Mouse (Mus musculus): ENCODE results near the gene Hist1h2ao.

DNA sequence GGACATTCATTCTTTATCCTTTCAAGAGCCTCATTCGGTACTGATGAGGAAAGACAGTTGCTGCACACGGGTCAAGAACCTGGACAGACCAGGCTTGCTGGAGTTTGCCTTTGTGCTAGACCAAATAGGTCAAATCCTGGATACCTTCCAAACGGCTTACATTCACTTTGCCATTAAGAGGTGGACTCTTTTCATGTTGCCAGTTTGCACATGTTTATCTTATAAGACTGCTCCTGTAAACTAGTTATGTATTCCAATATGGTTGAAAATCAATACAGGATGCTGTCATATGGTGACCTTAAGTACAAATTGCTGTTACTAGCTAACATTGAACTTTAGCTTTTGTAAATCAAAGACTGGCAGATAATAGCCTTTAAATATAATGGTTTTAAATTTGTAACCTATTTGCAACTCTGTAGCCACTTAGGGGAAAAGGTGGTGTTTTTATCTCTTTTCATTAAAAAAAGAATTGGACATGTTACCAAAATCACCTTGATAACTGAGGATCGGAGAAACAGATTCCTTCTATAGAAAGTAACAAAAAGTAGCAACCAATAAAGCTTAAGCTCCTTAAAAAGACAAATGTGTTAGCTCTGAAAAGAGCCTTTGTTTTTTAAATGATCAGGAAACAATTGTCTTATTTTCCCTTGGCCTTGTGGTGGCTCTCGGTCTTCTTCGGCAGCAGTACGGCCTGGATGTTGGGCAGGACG lies 23.9 kb upstream of the Hist1h2ao start:
- TF ChIP-seq POLR2A (IDR thresholded peaks at IDR 0.05; ENCODE audit: low read depth, low read length), result no peak
- no peak for TF ChIP-seq CTCF (IDR thresholded peaks at IDR 0.05; ENCODE audit: extremely low read depth, insufficient read length, insufficient replicate concordance, low read depth, low read length)

Data from small intestine, adult 2 months (tissue).